20 mouse cellular contexts compared by ENCODE assay signal in genomic region chr3:106785130-106785529, GRCm38 (mm10). TPM values are rescaled to one million over a fixed set of nuclear protein-coding genes. Genes with fewer than 3 reads are reported as not detected.
DNase-seq lines count a peak whose midpoint lies in the region; TF ChIP-seq lines count a peak whose summit lies in the region.
"Had no signal": no experiment of that assay in that cellular context is flagged by ENCODE, and none has a peak within 500 bp of the region (broad histone marks: within the 10 kb centered on the region; RNA-seq: fewer than 3 reads in every experiment).

No protein-coding gene starts in this region.

- peak overlapping the region; percentile 29; the same call in 1 of the 2 replicates for H3K4me3 ChIP-seq in bone marrow macrophage, adult 2 months (ENCODE audit: insufficient read depth, low read length)
- H3K4me3 ChIP-seq in myocyte = no peak overlapping the region
- H3K4me3 ChIP-seq: forebrain, embryonic 13.5 days; heart, embryonic 12.5 days; hindbrain, embryonic 10.5 days; limb, embryonic 13.5 days; midbrain, embryonic 12.5 days had no signal

- no peaks in the 10 kb centered on the region for H3K27me3 ChIP-seq in myocyte (ENCODE audit: control insufficient read depth, insufficient read depth, insufficient read length)
- H3K27me3 ChIP-seq: forebrain, embryonic 13.5 days; heart, embryonic 12.5 days; limb, embryonic 13.5 days; midbrain, embryonic 12.5 days had no signal

- TF ChIP-seq POLR2A in bone marrow macrophage, adult 2 months (IDR thresholded peaks at IDR 0.05; ENCODE audit: borderline replicate concordance, low read depth, low read length) = no peak
- no peak for TF ChIP-seq POLR2A in myocyte (IDR thresholded peaks at IDR 0.05; ENCODE audit: insufficient read length, low read depth)

- H3ac ChIP-seq in myocyte (ENCODE audit: control insufficient read depth, insufficient read length) = no peak overlapping the region

- no peak for TF ChIP-seq CTCF in bone marrow macrophage, adult 2 months (IDR thresholded peaks at IDR 0.05; ENCODE audit: low read depth, low read length)

- H3K4me2 ChIP-seq in myocyte (ENCODE audit: low read depth) = peak overlapping the region; percentile 57
- H3K4me2 ChIP-seq: forebrain, embryonic 13.5 days; heart, embryonic 12.5 days; limb, embryonic 13.5 days; lung, embryonic 14.5 days; midbrain, embryonic 12.5 days had no signal

- H3K27ac ChIP-seq in bone marrow macrophage, adult 2 months (ENCODE audit: insufficient read depth, low read depth, low read length) = peak overlapping the region; percentile 51; the same call in 1 of the 2 replicates
- H3K27ac ChIP-seq: forebrain, embryonic 13.5 days; hindbrain, embryonic 10.5 days; limb, embryonic 13.5 days; midbrain, embryonic 12.5 days had no signal

- H3K36me3 ChIP-seq in myocyte (ENCODE audit: control insufficient read depth, insufficient read depth) = no peaks in the 10 kb centered on the region
- H3K36me3 ChIP-seq: G1E; heart, embryonic 12.5 days; hindbrain, embryonic 10.5 days; limb, embryonic 13.5 days; midbrain, embryonic 12.5 days had no signal

- H3K79me2 ChIP-seq in myocyte (ENCODE audit: control insufficient read depth, insufficient read depth) = no peaks in the 10 kb centered on the region

- peaks cover 13% of the 10 kb centered on the region for H3K4me1 ChIP-seq in bone marrow macrophage, adult 2 months (ENCODE audit: control insufficient read depth, insufficient read depth, low read length)
- H3K4me1 ChIP-seq: forebrain, embryonic 13.5 days; heart, embryonic 12.5 days; hindbrain, embryonic 10.5 days; limb, embryonic 13.5 days; midbrain, embryonic 12.5 days had no signal

- DNase-seq in thymus, postnatal 0 days (ENCODE audit: low spot score) = peak; percentile 46
- DNase-seq in thymus, adult 18-20 months = no peak
- DNase-seq in gastrocnemius, postnatal 10 days = no peak
- no peak for DNase-seq in left cerebral cortex, adult 11 months (ENCODE audit: low spot score)
- no peak for DNase-seq in adrenal gland, postnatal 14 days
- DNase-seq: cerebellum, postnatal 36 days; lung, embryonic 14.5 days had no signal

TF ChIP-seq in myocyte, 11 proteins besides CTCF, POLR2A, EP300 and RAD21:
- TF ChIP-seq USF1 (IDR thresholded peaks at IDR 0.05; ENCODE audit: low read depth) (no peak), MYOG (IDR thresholded peaks at IDR 0.05; ENCODE audit: control insufficient read depth in 1 of 3, insufficient read depth in 1 of 3, insufficient read length in 2 of 3, low read depth in 2 of 3) (no peak), TCF12 (IDR thresholded peaks at IDR 0.05; ENCODE audit: insufficient read depth, poor library complexity, severe bottlenecking) (no peak), TCF3 (IDR thresholded peaks at IDR 0.05; ENCODE audit: insufficient read length, low read depth) (no peak), E2F4 (IDR thresholded peaks at IDR 0.05; ENCODE audit: insufficient read depth) (no peak), MAX (IDR thresholded peaks at IDR 0.05; ENCODE audit: low read depth) (no peak), REST (IDR thresholded peaks at IDR 0.05; ENCODE audit: insufficient read depth, insufficient read length) (no peak), CEBPB (IDR thresholded peaks at IDR 0.05; ENCODE audit: insufficient read depth, poor library complexity, severe bottlenecking) (no peak; the same call in 1 of the 2 replicates), MYOD1 (IDR thresholded peaks at IDR 0.05; ENCODE audit: control insufficient read depth in 1 of 3, insufficient read length in 2 of 3, low read depth in 2 of 3) (no peak), SRF (IDR thresholded peaks at IDR 0.05; ENCODE audit: control insufficient read depth, insufficient read length, low read depth) (no peak), POLR2AphosphoS2 (IDR thresholded peaks at IDR 0.05; ENCODE audit: insufficient read length, low read depth) (no peak)

RNA-seq across cellular contexts. Expression of gene Cd53, which starts 4.8 kb away (rescaled TPM):
- polyA plus RNA-seq in thymus, postnatal 0 days (2015; fragmentation: Nextera tagmentation; extraction: Ambion mirVana) = 146 and 152 TPM in 2 replicates
- polyA plus RNA-seq in bone marrow macrophage, adult 2 months (2012; ENCODE audit: insufficient read depth, insufficient read length, missing spikeins) = 691 and 706 TPM in 2 replicates
- polyA plus RNA-seq in myocyte (2012; fragmentation: generic; extraction: Trizol) = 3.4 TPM
- 1 to 10 TPM; 2.6 to 4.1 TPM for total RNA-seq in gastrocnemius, postnatal 10 days (2021)
- total RNA-seq in adrenal gland, postnatal 14 days (2021) = 5.7 and 26.2 TPM in 2 replicates

RNA-seq across cellular contexts. Expression of gene Olfr266, which starts 41.0 kb away (rescaled TPM):
- polyA plus RNA-seq in thymus, postnatal 0 days (2015; fragmentation: Nextera tagmentation; extraction: Ambion mirVana) = not detected in 2 replicates
- polyA plus RNA-seq in bone marrow macrophage, adult 2 months (2012; ENCODE audit: insufficient read depth, insufficient read length, missing spikeins) = not detected in 2 replicates
- polyA plus RNA-seq in myocyte (2012; fragmentation: generic; extraction: Trizol) = not detected
- total RNA-seq in gastrocnemius, postnatal 10 days (2021) = not detected
- not detected in 2 replicates for total RNA-seq in adrenal gland, postnatal 14 days (2021)
- total RNA-seq: gastrocnemius, adult 8-10 months; left cerebral cortex, adult 18-20 months had no signal
- polyA plus RNA-seq: embryonic facial prominence, embryonic 14.5 days; forebrain, embryonic 13.5 days; G1E; heart, embryonic 12.5 days; hindbrain, embryonic 10.5 days; intestine, embryonic 16.5 days; limb, embryonic 13.5 days; lung, embryonic 14.5 days; midbrain, embryonic 12.5 days; stomach, embryonic 16.5 days had no signal

Comparison
In these comparisons a context has a peak if more than half of its experiments do, and no peak if none do; other contexts are left out.
1. RNA of gene Cd53, which starts 4.8 kb away (polyA plus RNA-seq): 691 to 706 TPM in bone marrow macrophage, adult 2 months and 146 to 152 TPM in thymus, postnatal 0 days; 3.4 TPM in myocyte (single experiment); every median in the first group is over 10 times any median in the second.